Mouse (Mus musculus): Measurements from ENCODE around the gene Marc2. TPM values are rescaled to one million over a fixed set of nuclear protein-coding genes. Genes with fewer than 3 reads are reported as not detected.

The Marc2 gene
- polyA plus RNA-seq (2012; rRNA removed): 155 and 180 TPM in 2 replicates

GRCm38 (mm10) chr1:184846092-184846750 lies at the start of gene Marc2:
Marc2 (minus strand) TSS chr1:184846451.

GRCm38 (mm10) chr1:184882281-184883268 lies 36.3 kb upstream of the Marc2 start, which contains the start of gene C130074G19Rik:
C130074G19Rik (minus strand) TSS chr1:184883218.

GRCm38 (mm10) chr1:184810780-184811575 lies 35.3 kb downstream of the Marc2 start, which contains the start of gene Marc1:
Marc1 (minus strand) TSS chr1:184811313.

Other genes with a start within 250 kb of the Marc2 start
- gene Hlx, start 113.8 kb downstream of the Marc2 start, polyA plus RNA-seq (2012; rRNA removed): 15.6 and 19.5 TPM in 2 replicates
- 3.0 and 4.5 TPM in 2 replicates for gene Marc1, start 35.1 kb downstream of the Marc2 start, polyA plus RNA-seq (2012; rRNA removed)
- gene C130074G19Rik, start 36.8 kb upstream of the Marc2 start, polyA plus RNA-seq (2012; rRNA removed): 36.0 and 41.3 TPM in 2 replicates
- gene Mark1, start 153.1 kb upstream of the Marc2 start, polyA plus RNA-seq (2012; rRNA removed): 22.9 and 26.2 TPM in 2 replicates